Mouse (Mus musculus) liver, embryonic 11.5 days (tissue): ENCODE results near the gene Inpp5k. TPM values are rescaled to one million over a fixed set of nuclear protein-coding genes. Genes with fewer than 3 reads are reported as not detected.

Source experiments
- ATAC-seq: fragments of 200-750 bp; cut with Nextera tagmentation; replicated peaks from 2 replicates; pipeline ENCODE4 v1.8.0; 2017; ENCODE audit warnings: moderate number of reproducible peaks, mild to moderate bottlenecking, moderate TSS enrichment, moderate library complexity; ENCODE audit not compliant: low FRiP score
- DNase-seq: peaks from one replicate; pipeline ENCODE4 v3.0.0-alpha.2; 2017; ENCODE audit warnings: low spot score
- H3K27ac ChIP-seq: fragments of 300-500 bp; sonication (generic); 2 replicates; pipeline ENCODE4 v1.5.1; 2014; ENCODE audit warnings: mild to moderate bottlenecking, low read depth, low read length, control low read depth
- H3K27me3 ChIP-seq: fragments of 300-500 bp; sonication (generic); replicated peaks from 2 replicates; pipeline ENCODE4 v1.6.1; 2014; ENCODE audit warnings: low read length, mixed read lengths; ENCODE audit not compliant: control insufficient read depth, insufficient read depth
- H3K36me3 ChIP-seq: fragments of 300-500 bp; sonication (generic); 2 replicates; pipeline ENCODE4 v1.6.1; 2014; ENCODE audit warnings: mild to moderate bottlenecking, low read length, moderate library complexity, mixed read lengths; ENCODE audit not compliant: control insufficient read depth, insufficient read depth
- H3K4me1 ChIP-seq: fragments of 300-500 bp; sonication (generic); replicated peaks from 2 replicates; pipeline ENCODE4 v1.6.1; 2014; ENCODE audit warnings: low read length, mixed read lengths; ENCODE audit not compliant: control insufficient read depth, insufficient read depth
- H3K4me2 ChIP-seq: fragments of 300-500 bp; sonication (generic); 2 replicates; pipeline ENCODE4 v1.6.1; 2014; ENCODE audit warnings: mild to moderate bottlenecking, control low read depth, moderate library complexity
- H3K4me3 ChIP-seq: fragments of 300-500 bp; sonication (generic); 2 replicates; pipeline ENCODE4 v1.5.1; 2014; ENCODE audit warnings: low read depth, low read length, control low read depth
- H3K9ac ChIP-seq: fragments of 300-500 bp; sonication (generic); 2 replicates; pipeline ENCODE4 v1.6.1; 2014; ENCODE audit warnings: low read depth, low read length, control low read depth
- H3K9me3 ChIP-seq: fragments of 300-500 bp; sonication (generic); 2 replicates; pipeline ENCODE4 v1.6.1; 2016; ENCODE audit warnings: low read length, inconsistent platforms, mixed read lengths; ENCODE audit not compliant: control insufficient read depth
- WGBS: fragments of 180-500 bp; shearing (Covaris S2); extraction: QIAGEN DNeasy Blood & Tissue Kit; methylation state at CpG from one replicate; pipeline ENCODE4 v1.1.7; 2014; 5-methylcytosine and 5-hydroxymethylcytosine counted together
- polyA plus RNA-seq: library from polyadenylated mRNA; unstranded; fragments of >200 nt; fragmentation: Nextera tagmentation; extraction: Ambion mirVana; gene quantifications from 2 replicates; pipeline ENCODE4 v1.2.1, GENCODE M21; 2014

Inpp5k gene
- polyA plus RNA-seq, 1 experiment from 2014 or later: 21.9 TPM

DNA sequence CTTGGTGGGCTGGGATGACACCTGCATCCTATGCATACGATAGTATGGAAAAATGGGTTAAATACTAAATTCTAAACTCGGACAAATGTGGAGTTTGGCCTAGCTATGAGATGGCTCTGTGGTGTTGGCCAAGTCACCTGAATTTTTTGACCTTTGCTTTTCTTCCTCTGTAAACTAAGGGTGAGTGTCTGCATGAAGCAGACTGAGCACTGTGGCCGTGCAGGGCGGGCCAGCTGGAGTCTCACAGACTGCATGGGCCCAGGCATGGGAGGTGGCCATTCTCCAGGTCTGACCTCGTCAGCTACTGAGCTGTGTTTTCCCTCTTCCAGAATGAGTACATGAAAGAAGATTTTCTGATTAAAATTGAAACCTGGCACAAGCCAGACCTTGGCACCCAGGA is 22.0 kb upstream of the Inpp5k start:
- Histone ChIP-seq H3K4me1 (peaks cover 4% of the 10 kb centered on the region), H3K9ac (no peak overlapping the region), H3K4me2 (no peak overlapping the region), H3K4me3 (no peak overlapping the region), H3K9me3 (no peaks in the 10 kb centered on the region), H3K27ac (no peak overlapping the region), H3K27me3 (no peaks in the 10 kb centered on the region), H3K36me3 (peaks cover 16% of the 10 kb centered on the region)
- no peak for DNase-seq
- no peak for ATAC-seq
- WGBS: 89% methylated on average over 5 of the region's 5 CpGs

- Histone ChIP-seq H3K9ac (no peak overlapping the region), H3K4me2 (no peak overlapping the region), H3K36me3 (peaks cover 16% of the 10 kb centered on the region), H3K9me3 (no peaks in the 10 kb centered on the region), H3K4me1 (peaks cover 4% of the 10 kb centered on the region), H3K27ac (no peak overlapping the region), H3K4me3 (no peak overlapping the region), H3K27me3 (no peaks in the 10 kb centered on the region)
- no peak for DNase-seq
- ATAC-seq: no peak
- 84% methylated on average over 2 of the region's 2 CpGs for WGBS
Observed at GRCm38 (mm10) chr11:75610021-75610420, 20.8 kb upstream of the Inpp5k start.

DNA sequence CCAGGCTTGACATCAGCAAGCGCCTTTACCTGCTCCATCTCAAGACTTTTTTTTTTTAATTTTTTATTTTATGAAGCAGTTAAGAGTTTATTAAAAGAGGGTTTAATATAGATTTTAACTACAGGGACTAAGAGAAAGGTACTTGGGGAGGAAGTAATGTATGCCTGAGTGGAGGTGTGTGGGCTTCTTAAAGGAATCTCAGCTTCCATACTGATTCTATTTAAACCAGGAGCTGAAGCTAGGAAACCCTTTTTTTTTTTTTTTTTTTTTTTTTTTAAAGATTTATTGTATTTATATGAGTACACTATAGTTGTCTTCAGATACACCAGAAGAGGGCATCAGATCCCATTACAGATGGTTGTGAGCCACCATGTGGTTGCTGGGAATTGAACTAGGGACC is 16.0 kb upstream of the Inpp5k start:
- ATAC-seq (no peak), DNase-seq (no peak)
- Histone ChIP-seq H3K27ac (no peak overlapping the region), H3K9ac (no peak overlapping the region), H3K4me1 (no peaks in the 10 kb centered on the region), H3K9me3 (no peaks in the 10 kb centered on the region), H3K4me2 (no peak overlapping the region), H3K4me3 (no peak overlapping the region), H3K27me3 (no peaks in the 10 kb centered on the region), H3K36me3 (peaks cover 23% of the 10 kb centered on the region)
- WGBS: 94% methylated on average over 1 of the region's 1 CpGs

- no peak for DNase-seq
- H3K4me3 ChIP-seq: no peak overlapping the region
- peaks cover 28% of the 10 kb centered on the region for H3K36me3 ChIP-seq
- H3K4me2 ChIP-seq: no peak overlapping the region
- no peak for ATAC-seq
- H3K4me1 ChIP-seq: no peaks in the 10 kb centered on the region
- WGBS: 73% methylated on average over 2 of the region's 2 CpGs
- H3K9ac ChIP-seq: no peak overlapping the region
- H3K27me3 ChIP-seq: no peaks in the 10 kb centered on the region
- no peaks in the 10 kb centered on the region for H3K9me3 ChIP-seq
- H3K27ac ChIP-seq: no peak overlapping the region
Observed at GRCm38 (mm10) chr11:75615556-75615955, 15.2 kb upstream of the Inpp5k start.

DNA sequence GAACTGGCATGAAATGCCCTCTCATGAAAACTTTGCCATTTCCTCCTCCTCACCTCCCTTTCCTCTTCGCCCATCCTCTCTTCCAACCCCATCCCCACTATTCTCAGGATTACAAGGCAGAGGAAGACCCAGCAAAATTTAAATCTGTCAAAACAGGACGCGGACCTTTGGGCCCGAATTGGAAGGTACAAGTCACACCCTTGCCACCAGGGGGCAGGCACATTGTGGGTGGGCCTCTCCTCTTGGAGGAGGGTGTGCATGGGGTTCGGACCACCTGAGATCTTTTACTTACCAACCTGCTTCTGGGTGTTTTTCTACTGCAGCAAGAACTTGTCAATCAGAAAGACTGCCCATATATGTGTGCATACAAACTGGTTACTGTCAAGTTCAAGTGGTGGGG is 11.7 kb upstream of the Inpp5k start:
- Histone ChIP-seq H3K27me3 (no peaks in the 10 kb centered on the region), H3K9ac (no peak overlapping the region), H3K4me1 (peaks cover 6% of the 10 kb centered on the region), H3K4me3 (no peak overlapping the region), H3K27ac (no peak overlapping the region), H3K9me3 (no peaks in the 10 kb centered on the region), H3K4me2 (no peak overlapping the region), H3K36me3 (peaks cover 30% of the 10 kb centered on the region)
- ATAC-seq (no peak), DNase-seq (no peak)
- 72% methylated on average over 5 of the region's 5 CpGs for WGBS

- no peak overlapping the region for H3K4me2 ChIP-seq
- 84% methylated on average over 12 of the region's 12 CpGs for WGBS
- peaks cover 10% of the 10 kb centered on the region for H3K4me1 ChIP-seq
- no peaks in the 10 kb centered on the region for H3K9me3 ChIP-seq
- no peak overlapping the region for H3K4me3 ChIP-seq
- H3K27ac ChIP-seq: no peak overlapping the region; the same call in 1 of the 2 replicates
- ATAC-seq (no peak), DNase-seq (no peak)
- peaks cover 28% of the 10 kb centered on the region for H3K36me3 ChIP-seq
- H3K27me3 ChIP-seq: no peaks in the 10 kb centered on the region
- no peak overlapping the region for H3K9ac ChIP-seq
Observed at GRCm38 (mm10) chr11:75620136-75620780, 10.5 kb upstream of the Inpp5k start.

- no peak overlapping the region for H3K4me2 ChIP-seq
- no peak overlapping the region for H3K9ac ChIP-seq
- ATAC-seq: no peak
Observed at GRCm38 (mm10) chr11:75621426-75621825, 9.4 kb upstream of the Inpp5k start.

GRCm38 (mm10) chr11:75622588-75623329 is 8.0 kb upstream of the Inpp5k start:
- H3K9me3 ChIP-seq: no peaks in the 10 kb centered on the region
- H3K4me1 ChIP-seq: peaks cover 10% of the 10 kb centered on the region
- H3K9ac ChIP-seq: no peak overlapping the region
- ATAC-seq: no peak
- H3K27ac ChIP-seq: peak overlapping the region; percentile 36; the same call in 1 of the 2 replicates
- H3K4me3 ChIP-seq: no peak overlapping the region
- H3K27me3 ChIP-seq: no peaks in the 10 kb centered on the region
- H3K4me2 ChIP-seq: no peak overlapping the region
- peaks cover 37% of the 10 kb centered on the region for H3K36me3 ChIP-seq
- DNase-seq: no peak
- WGBS: 78% methylated on average over 2 of the region's 2 CpGs

More at GRCm38 (mm10) chr11:75621426-75621825, 9.4 kb upstream of the Inpp5k start:
- H3K36me3 ChIP-seq: peaks cover 31% of the 10 kb centered on the region
- H3K27me3 ChIP-seq: no peaks in the 10 kb centered on the region
- no peak for DNase-seq
- no peak overlapping the region for H3K27ac ChIP-seq
- H3K4me1 ChIP-seq: peaks cover 10% of the 10 kb centered on the region
- 78% methylated on average over 2 of the region's 2 CpGs for WGBS
- no peaks in the 10 kb centered on the region for H3K9me3 ChIP-seq
- no peak overlapping the region for H3K4me3 ChIP-seq

DNA sequence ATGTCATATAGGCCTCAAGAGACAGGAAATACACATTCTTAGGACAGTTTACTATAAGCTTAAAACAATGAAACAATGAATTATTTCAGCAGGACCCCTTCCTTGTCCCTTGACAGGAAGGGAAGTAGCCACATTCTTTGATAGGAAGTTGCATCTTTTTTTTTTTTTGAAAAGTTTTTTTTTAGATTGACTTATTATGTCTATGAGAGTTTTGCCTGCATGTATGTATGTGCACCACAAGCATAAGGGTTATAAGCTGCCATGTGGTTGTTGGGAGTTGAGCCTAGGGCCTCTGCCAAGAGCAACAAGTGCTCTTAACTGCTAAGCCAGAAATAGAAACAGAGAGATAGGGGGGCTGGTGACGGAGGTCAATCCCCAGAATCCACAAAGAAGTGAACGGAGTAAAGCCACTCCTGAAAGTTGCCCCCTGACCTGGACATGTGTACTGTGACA is 6.7 kb upstream of the Inpp5k start:
- Histone ChIP-seq H3K27ac (no peak overlapping the region; the same call in 1 of the 2 replicates), H3K9ac (no peak overlapping the region), H3K9me3 (no peaks in the 10 kb centered on the region), H3K36me3 (peaks cover 39% of the 10 kb centered on the region), H3K4me2 (no peak overlapping the region), H3K4me3 (no peak overlapping the region), H3K4me1 (peaks cover 10% of the 10 kb centered on the region), H3K27me3 (no peaks in the 10 kb centered on the region)
- ATAC-seq (no peak), DNase-seq (no peak)
- 33% methylated on average over 2 of the region's 2 CpGs for WGBS
